Mouse (Mus musculus) kidney, postnatal 4 days (tissue): ENCODE measurements around the gene Mfsd5.
A peak's percentile ranks its signal among the peaks of the same experiment; 100 is the strongest.

Experiments
- DNase-seq, 2 experiments: peaks; one replicate each; pipeline ENCODE4 v3.0.0; 2021; ENCODE audit warnings: mixed read lengths in 2 of 2

The Mfsd5 gene

DNA sequence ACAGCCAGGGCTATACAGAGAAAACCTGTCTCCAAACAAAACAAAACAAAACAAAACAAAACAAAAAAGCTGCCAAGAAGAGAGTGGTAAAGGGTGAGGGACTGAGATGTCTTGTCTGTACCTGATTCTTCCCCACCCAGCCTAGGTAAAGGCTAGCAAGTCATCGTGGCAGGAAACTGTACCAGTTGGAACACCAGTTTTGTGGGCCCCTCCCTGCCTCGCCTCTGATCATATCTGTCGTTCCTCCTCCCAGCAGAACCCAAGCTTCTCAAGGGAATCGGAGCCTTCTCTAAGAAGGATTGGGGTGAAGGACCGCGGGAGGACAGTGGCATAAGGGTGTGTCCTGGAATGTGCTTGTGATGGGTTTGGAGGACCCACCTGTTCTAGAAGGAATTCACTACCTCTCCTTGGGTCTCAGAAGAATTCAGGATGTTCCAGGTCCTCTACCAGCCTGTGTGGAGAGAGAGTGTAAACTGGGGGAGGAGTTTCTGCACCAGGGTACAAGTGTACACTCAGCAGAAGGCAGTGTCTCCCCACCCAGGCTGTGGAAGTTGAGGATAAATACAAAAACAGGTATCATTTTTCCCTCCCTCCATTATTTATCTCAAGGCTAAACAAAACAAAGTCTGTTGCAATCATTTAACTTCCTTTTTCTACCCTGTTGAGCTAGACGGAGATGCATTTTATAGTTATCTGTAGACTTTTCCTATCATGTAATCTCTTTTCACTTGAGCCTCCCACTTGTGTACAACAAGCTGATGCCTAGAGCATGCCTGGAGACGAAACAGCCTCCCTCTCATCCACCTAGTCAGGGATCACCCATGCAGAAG is 3.4 kb downstream of the Mfsd5 start:
- DNase-seq, result no peak

DNA sequence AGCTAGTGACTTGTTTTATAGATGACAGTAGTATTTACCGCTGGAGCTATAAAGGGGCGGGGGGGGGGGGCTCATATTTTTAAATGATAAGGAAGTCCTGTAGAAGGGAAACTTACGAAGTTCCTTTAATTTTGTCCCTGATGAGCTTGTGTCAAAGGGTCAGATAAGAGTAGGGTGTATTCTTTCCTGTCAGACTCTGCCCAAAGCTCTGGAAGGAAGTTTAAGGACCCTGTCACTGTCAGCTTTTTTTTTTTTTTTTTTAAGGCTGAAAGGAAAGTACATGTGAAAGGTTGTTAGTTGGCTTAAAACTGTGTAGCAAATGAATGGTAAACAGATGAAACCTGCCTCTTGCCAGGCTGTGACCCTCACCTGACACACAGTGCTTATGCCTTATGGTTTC is 4.4 kb downstream of the Mfsd5 start:
- no peak for DNase-seq

DNA sequence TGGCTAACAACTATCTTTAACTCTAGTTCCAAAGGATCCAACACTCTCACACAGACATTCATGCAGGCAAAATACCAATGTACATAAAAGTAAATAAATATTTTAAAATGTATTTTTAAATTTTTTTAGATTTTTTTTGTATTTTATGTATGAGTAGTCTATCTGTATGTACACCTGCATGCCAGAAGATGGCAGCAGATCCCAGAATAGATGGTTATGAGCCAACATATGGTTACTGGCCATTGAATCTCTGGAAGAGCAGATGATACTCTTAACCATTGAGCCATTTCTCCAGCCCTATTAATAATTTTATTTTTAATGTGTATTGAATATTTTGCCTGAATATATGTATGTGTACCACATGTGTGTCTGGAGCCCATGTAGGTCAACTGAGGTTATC is 8.1 kb downstream of the Mfsd5 start:
- DNase-seq, result peak; percentile 47 to 58

DNA sequence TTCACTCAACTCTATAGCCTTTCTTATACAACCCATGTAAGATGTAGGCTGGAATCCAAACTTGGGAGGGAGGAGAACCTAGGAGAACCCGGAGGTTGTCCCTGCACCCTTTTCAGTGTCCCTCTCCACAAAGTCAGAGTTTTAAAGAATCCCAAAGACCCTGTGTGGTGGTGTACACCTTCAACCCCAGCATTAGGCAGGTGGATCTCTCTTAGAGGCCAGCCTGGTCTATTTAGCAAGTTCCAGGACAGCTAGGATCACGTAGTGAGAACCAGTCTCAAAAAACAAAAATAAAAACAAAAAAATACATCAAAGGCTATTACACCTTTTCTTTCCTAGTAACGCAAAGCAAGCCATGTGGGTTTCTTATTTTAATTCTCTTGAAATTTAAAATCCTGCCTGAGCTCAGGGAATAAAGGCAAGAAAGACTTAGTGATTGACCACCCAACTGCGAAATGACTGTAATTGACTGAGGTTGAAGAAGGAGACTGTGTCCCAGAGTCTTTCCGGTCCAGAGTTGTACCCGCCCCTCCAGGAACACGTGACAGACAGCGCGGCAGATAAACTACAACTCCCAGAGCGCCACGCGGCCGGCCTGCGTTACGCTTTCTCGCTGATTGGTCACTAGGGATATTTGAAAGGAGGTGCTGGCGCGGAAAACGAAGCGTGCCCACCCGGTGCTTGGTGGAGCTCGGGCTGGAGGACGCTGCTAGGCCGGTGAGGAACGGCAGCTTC is 16.5 kb downstream of the Mfsd5 start, which contains the start of gene Espl1:
TSS of gene Espl1 (plus strand) at position 634 of the 735 bp plus-strand sequence.
- DNase-seq, result peak; percentile 97

DNA sequence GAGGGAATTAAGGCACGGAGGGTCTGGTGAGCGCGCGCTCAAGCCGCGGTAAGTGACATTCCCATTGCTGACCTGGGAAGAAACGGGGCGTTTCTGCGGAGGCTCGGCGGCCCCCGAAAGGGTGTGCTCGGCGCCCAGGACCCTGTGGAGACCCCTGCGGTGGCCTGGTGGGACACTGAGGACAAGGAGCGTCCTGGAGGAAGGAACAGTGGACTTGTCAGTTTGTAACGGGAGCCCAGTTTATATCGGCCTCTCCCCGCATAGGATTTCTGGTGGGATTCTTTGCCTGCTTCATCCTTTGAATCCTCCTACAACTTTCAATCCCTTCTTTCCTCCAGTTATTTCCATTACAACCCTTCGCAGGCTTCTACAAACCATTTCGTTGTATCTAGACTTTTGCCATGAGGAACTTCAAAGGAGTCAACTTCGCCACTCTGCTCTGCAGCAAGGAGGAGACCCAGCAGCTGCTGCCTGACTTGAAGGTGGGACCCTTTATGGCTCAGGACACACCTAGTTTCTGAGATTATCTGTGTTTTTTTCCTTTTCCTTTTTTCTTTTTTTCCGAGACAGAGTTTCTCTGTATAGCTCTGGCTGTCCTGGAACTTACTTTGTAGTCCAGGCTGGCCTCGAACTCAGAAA is 17.2 kb downstream of the Mfsd5 start:
- DNase-seq, result no peak

DNA sequence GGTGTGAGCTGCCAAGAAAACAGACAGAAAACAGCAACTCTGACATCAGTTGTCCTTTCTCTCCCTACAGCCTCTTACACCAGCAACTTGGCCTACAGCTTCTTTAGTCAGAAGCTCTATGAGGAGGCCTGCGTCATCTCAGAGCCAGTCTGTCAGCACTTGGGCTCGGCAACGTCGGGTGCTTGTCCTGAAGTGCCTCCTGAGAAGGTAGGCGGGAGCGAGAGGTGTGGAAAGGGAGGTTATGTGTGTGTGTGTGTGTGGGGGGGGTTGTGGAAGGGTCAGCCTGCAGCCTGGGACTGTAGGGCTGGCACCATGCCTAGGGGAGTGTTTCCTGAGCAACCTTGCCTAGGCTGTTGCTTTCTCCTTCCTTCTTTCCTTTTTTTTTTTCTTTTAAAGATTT is 23.3 kb downstream of the Mfsd5 start:
- DNase-seq, result peak in 1 of 2 experiments; percentile 22

DNA sequence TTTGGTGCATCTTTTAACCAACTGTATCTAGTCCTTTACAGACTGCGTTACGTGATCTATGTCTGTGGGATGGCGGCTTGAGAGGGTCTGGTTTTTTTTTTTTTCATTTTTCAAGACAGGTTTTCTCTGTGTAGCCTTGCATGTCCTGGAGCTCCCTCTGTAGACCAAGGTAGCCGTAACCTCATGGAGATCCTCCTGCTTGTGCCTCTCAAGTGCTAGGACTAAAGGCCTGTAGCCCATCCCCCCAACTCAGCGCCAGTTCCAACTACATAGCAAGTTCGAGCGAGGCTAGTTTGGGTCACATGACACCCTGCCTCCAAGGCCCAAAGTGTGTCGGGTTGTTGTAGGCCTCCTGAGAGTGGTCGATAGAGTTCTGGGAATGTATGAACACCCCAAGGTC is 29.5 kb downstream of the Mfsd5 start:
- DNase-seq, result no peak

DNA sequence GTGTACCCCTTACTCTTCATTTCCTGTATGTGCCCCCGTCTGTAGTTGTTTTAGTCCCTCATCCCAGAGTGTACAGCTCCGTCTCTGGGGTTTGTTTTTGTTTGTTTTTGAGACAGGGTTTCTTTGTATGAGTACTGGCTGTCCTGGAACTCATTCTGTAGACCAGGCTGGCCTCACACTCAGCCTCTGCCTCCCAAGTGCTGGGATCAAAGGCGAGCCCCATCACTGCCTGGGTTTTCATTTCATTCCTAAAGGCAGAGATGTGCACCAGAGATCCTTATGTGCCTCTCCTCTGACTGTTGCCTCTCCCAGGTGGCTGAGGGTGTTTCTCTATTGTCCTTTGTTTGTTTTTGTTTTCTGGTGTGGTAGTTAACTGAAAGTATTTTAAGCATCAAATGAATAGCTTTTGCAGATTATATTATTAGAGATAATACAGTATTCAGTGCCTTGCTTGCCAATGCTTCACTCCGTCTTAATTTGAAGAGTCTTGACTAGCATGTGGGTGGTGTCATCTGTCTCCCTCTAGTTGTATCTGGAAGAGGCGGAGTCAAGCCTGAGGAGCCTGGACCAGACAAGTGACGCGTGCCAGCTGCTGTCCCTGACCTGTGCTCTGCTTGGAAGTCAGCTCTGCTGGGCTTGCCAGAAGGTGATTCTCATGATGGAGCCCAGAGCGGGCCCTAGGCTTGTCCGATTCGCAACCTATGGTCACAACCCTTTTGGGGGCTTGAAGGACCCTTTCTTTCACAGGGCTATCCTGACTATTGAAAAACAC is 31.0 kb downstream of the Mfsd5 start:
- peak; percentile 87 to 88 for DNase-seq

DNA sequence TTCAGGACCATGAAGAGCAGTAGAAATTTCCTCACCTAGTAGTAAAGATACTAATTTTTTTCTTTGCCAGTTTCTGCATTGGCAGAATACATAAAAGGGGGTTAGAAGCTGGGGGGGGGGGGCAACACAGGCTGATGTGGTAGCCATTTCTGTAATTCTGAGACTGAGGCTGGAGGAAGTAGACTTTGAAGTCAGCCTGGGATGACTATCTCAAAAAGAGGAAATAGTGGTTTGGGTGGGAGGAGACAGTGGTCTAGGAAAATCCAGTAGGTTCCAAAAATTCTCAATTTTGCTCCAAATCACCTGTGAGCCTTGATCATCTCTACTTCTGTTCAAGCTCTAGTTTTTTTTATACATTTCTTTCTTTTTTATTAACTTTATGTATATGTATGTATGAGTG is 32.2 kb downstream of the Mfsd5 start:
- DNase-seq, result no peak

DNA sequence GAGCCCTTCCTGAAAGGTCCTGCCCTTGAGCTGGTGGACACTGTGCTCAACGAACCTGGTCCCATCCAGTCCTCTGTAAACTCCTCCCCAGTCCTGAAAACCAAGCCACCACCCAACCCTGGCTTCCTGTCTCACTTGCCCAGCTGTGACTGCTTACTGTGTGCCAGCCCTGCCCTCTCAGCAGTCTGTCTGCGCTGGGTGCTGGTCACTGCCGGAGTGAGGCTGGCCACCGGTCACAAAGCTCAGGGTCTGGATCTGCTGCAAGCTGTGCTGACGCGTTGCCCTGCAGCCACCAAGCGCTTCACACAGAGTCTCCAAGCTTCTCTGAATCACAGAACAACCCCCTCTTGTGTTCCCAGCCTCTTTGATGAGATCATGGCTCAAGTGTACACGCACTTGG is 36.0 kb downstream of the Mfsd5 start:
- no peak for DNase-seq

DNA sequence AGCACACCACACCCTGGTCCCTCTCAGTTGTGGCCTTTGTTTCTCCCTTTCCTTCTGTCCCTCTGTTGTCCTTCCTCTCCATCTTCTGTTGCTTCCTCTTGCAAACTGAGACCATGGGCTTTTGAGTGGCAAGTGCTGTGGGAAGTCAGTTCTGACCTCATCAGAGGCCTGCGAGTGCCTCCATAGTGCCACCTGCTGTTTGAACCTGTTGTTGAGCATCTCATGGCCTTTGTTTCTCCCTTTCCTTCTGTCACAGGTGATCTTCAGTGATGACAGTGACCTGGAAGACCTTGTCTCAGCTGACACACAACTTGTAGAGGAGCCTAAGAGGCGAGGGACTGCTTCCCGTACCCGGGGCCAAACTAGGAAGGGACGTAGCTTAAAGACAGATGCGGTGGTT is 37.0 kb downstream of the Mfsd5 start:
- peak; percentile 71 to 78 for DNase-seq

DNA sequence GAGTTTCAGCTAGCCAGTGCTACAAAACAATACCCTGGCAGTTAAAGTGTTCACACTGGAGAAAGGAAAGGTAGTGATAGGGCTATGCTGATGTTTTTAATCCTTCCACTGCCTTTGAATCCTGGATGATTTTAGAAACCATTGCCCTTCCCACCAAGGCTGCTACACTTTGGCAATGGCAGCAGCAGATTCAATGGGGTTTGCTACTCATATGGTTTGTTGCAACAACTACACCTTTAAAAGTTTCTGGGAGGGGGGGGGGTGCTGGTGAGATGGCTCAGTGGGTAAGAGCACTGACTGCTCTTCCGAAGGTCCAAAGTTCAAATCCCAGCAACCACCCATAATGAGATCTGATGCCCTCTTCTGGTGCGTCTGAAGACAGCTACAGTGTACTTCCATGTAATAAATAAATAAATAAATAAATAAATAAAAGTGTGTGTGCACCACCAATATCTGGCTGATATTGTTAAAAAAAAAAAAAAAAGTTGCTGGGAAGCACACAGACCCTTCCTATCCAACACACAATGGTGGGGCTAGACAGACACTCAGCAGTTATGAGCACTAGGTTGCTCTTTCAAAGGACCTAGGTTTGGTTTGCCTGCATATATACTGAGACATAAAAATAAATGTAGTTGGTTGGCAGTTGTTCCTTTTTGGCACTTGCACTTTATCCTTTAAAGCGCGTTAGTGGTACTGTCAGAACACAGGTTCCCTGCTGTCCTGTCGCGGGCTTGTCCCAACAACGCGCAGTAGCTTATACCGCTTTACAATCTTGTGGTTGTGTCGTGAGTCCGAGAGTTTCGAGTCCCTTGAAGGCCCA is 45.6 kb downstream of the Mfsd5 start:
- peak; percentile 22 to 40 for DNase-seq

DNA sequence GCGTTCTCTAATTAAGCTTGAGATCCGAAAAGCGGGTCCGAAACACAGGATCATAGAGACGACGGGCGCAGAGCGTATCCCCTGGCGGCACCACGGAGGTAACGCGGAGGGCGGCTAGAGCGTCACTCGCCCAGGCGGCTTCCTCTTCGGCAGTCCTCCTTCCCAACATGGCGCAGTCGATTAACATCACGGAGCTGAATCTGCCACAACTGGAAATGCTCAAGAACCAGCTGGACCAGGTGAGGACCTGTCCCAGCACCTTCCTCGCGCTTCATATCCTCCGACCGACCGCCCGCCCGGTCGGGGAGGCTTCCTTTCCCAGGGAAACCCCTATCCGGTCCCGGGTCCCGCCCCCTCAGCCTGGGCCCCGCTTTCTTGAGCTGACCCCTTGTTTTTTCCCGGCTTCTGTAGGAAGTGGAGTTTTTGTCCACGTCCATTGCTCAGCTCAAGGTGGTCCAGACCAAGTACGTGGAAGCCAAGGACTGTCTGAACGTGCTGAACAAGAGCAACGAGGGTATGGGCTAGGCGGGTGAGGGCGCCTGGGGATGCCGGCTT is 46.8 kb downstream of the Mfsd5 start, which contains the start of gene Pfdn5:
TSS of gene Pfdn5 (plus strand) at position 95 of the 555 bp plus-strand sequence.
- DNase-seq, result peak; percentile 92 to 93

DNA sequence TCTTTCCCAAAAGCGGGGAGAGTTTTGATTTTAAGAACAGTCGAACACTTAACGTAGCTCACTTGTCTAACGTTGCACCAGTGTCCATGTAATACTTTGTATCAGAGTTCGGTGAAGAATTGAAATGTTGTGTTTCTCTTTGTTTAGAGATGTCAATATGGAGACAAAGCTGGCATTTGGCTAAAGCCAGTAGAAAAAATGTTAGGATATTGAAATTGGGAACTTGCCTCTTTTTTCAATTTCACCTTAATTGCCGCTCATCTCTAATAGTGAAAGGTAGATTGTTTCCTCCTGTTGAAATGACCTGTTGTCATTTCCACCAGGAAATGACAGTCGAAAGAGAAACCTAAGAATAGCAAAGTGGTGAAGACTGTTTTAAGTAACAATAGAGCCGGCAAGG is 47.6 kb downstream of the Mfsd5 start:
- no peak for DNase-seq
